Mouse (Mus musculus) spleen, embryonic (tissue): ENCODE measurements around the gene Lrfn1.

ENCODE experiments used
- CTCF ChIA-PET: fragments of 350-600 bp; sonication (Branson Sonifier 250); formaldehyde crosslinking; loops from one replicate; lab custom pipeline; 2022; lab: Charles Lee

Gene Lrfn1

GRCm38 (mm10) chr7:28451531-28452360 lies at the start of gene Lrfn1:
Gene Lrfn1, plus strand, starts transcription at chr7:28451980.
- CTCF ChIA-PET, result no interaction called here

GRCm38 (mm10) chr7:28410841-28411475 lies 40.8 kb upstream of the Lrfn1 start:
- CTCF ChIA-PET, result interaction anchor here (1.0 kb wide), 1 partner anchor 36 kb away, joined by 4 read pairs; no protein-coding TSS in a partner anchor

GRCm38 (mm10) chr7:28412826-28413225 lies 39.0 kb upstream of the Lrfn1 start:
- CTCF ChIA-PET, result no interaction called here

GRCm38 (mm10) chr7:28417368-28417767 lies 34.4 kb upstream of the Lrfn1 start:
- CTCF ChIA-PET, result no interaction called here

- CTCF ChIA-PET, result no interaction called here
Observed at GRCm38 (mm10) chr7:28418096-28418670, 33.6 kb upstream of the Lrfn1 start.

GRCm38 (mm10) chr7:28419416-28419815 lies 32.4 kb upstream of the Lrfn1 start:
- CTCF ChIA-PET, result no interaction called here

GRCm38 (mm10) chr7:28423018-28423417 lies 28.8 kb upstream of the Lrfn1 start:
- CTCF ChIA-PET, result no interaction called here

GRCm38 (mm10) chr7:28427738-28428137 lies 24.0 kb upstream of the Lrfn1 start:
- CTCF ChIA-PET, result no interaction called here

GRCm38 (mm10) chr7:28430512-28430911 lies 21.3 kb upstream of the Lrfn1 start:
- CTCF ChIA-PET, result no interaction called here

- CTCF ChIA-PET, result no interaction called here
Observed at GRCm38 (mm10) chr7:28432252-28432651, 19.5 kb upstream of the Lrfn1 start.

GRCm38 (mm10) chr7:28435660-28436259 lies 16.0 kb upstream of the Lrfn1 start:
- CTCF ChIA-PET, result interaction anchor here (0.7 kb wide), 1 partner anchor 129 kb away, joined by 3 read pairs; no protein-coding TSS in a partner anchor

GRCm38 (mm10) chr7:28436271-28436904 lies 15.4 kb upstream of the Lrfn1 start:
- CTCF ChIA-PET, result no interaction called here

GRCm38 (mm10) chr7:28436932-28437570 lies 14.7 kb upstream of the Lrfn1 start, which contains the start of gene Gmfg:
Gene Gmfg, plus strand, starts transcription at chr7:28437447.
- CTCF ChIA-PET, result no interaction called here

GRCm38 (mm10) chr7:28437964-28438363 lies 13.8 kb upstream of the Lrfn1 start:
- CTCF ChIA-PET, result interaction anchor here (0.6 kb wide), 5 partner anchors 125 to 697 kb away, joined by 3 to 5 read pairs (median 4); no protein-coding TSS in a partner anchor

- CTCF ChIA-PET, result interaction anchor here (0.6 kb wide), 1 partner anchor 54 kb away, joined by 4 read pairs; no protein-coding TSS in a partner anchor
Observed at GRCm38 (mm10) chr7:28438771-28439170, 13.0 kb upstream of the Lrfn1 start.

- CTCF ChIA-PET, result interaction anchor here (0.6 kb wide), 1 partner anchor 58 kb away, joined by 4 read pairs; no protein-coding TSS in a partner anchor
Observed at GRCm38 (mm10) chr7:28440739-28441138, 11.0 kb upstream of the Lrfn1 start.

GRCm38 (mm10) chr7:28441776-28442485 lies 9.8 kb upstream of the Lrfn1 start:
- CTCF ChIA-PET, result interaction anchor here (0.6 to 0.7 kb wide), 5 partner anchors 90 to 516 kb away, joined by 3 to 5 read pairs (median 3); no protein-coding TSS in a partner anchor

- CTCF ChIA-PET, result interaction anchor here (0.6 to 0.7 kb wide), 6 partner anchors 85 to 516 kb away, joined by 3 to 5 read pairs (median 3); no protein-coding TSS in a partner anchor
Observed at GRCm38 (mm10) chr7:28442688-28443087, 9.1 kb upstream of the Lrfn1 start.

- CTCF ChIA-PET, result interaction anchor here (0.7 kb wide), 1 partner anchor 10 kb away, joined by 3 read pairs; no protein-coding TSS in a partner anchor
Observed at GRCm38 (mm10) chr7:28444344-28444974, 7.3 kb upstream of the Lrfn1 start.
